Mouse (Mus musculus): ENCODE results near the gene Bglap.
"Not testable (repeated sequence)": the region's sequence is repeated elsewhere in the genome, so short reads cannot be mapped to it uniquely, and the experiment has no call there.

Gene Bglap

GRCm38 (mm10) chr3:88384364-88384763 is at the start of gene Bglap:
Bglap (minus strand) TSS chr3:88384464.
- no peak for DNase-seq (ENCODE audit: low spot score)

- DNase-seq (ENCODE audit: low spot score): not testable (repeated sequence)
These were observed 44.4 kb upstream of the Bglap start for GRCm38 (mm10) chr3:88428639-88429038.

- no peak for DNase-seq (ENCODE audit: low spot score)
These were observed 43.2 kb upstream of the Bglap start for GRCm38 (mm10) chr3:88427342-88427905.

- DNase-seq (ENCODE audit: low spot score): no peak
These were observed 41.6 kb upstream of the Bglap start for GRCm38 (mm10) chr3:88425708-88426420.

GRCm38 (mm10) chr3:88425330-88425689 is 41.0 kb upstream of the Bglap start:
- DNase-seq (ENCODE audit: low spot score): no peak

GRCm38 (mm10) chr3:88424605-88425329 is 40.5 kb upstream of the Bglap start, which contains the start of gene Slc25a44:
Slc25a44 (minus strand) TSS chr3:88425139.
- DNase-seq (ENCODE audit: low spot score): peak; percentile 86

GRCm38 (mm10) chr3:88422020-88422720 is 37.9 kb upstream of the Bglap start:
- no peak for DNase-seq (ENCODE audit: low spot score)

- no peak for DNase-seq (ENCODE audit: low spot score)
These were observed 36.5 kb upstream of the Bglap start for GRCm38 (mm10) chr3:88420771-88421170.

GRCm38 (mm10) chr3:88418016-88418415 is 33.8 kb upstream of the Bglap start:
- no peak for DNase-seq (ENCODE audit: low spot score)

- DNase-seq (ENCODE audit: low spot score): no peak
These were observed 31.4 kb upstream of the Bglap start for GRCm38 (mm10) chr3:88415668-88416067.

GRCm38 (mm10) chr3:88412636-88413035 is 28.4 kb upstream of the Bglap start:
- no peak for DNase-seq (ENCODE audit: low spot score)

- no peak for DNase-seq (ENCODE audit: low spot score)
These were observed 27.4 kb upstream of the Bglap start for GRCm38 (mm10) chr3:88411681-88412080.

GRCm38 (mm10) chr3:88410645-88411031 is 26.4 kb upstream of the Bglap start:
- DNase-seq (ENCODE audit: low spot score): peak; percentile 25

- peak; percentile 83 for DNase-seq (ENCODE audit: low spot score)
These were observed 25.7 kb upstream of the Bglap start, which contains the start of gene Pmf1 for GRCm38 (mm10) chr3:88409741-88410644. Pmf1 (minus strand) TSS chr3:88410331.

GRCm38 (mm10) chr3:88408953-88409352 is 24.7 kb upstream of the Bglap start:
- DNase-seq (ENCODE audit: low spot score): peak; percentile 23

- no peak for DNase-seq (ENCODE audit: low spot score)
These were observed 23.3 kb upstream of the Bglap start for GRCm38 (mm10) chr3:88407529-88407928.

- peak; percentile 58 for DNase-seq (ENCODE audit: low spot score)
These were observed 22.8 kb upstream of the Bglap start for GRCm38 (mm10) chr3:88407090-88407489.

GRCm38 (mm10) chr3:88403522-88404230 is 19.4 kb upstream of the Bglap start:
- DNase-seq (ENCODE audit: low spot score): no peak

GRCm38 (mm10) chr3:88398666-88399065 is 14.4 kb upstream of the Bglap start:
- no peak for DNase-seq (ENCODE audit: low spot score)

- DNase-seq (ENCODE audit: low spot score): no peak
These were observed 11.5 kb upstream of the Bglap start for GRCm38 (mm10) chr3:88395742-88396141.

- no peak for DNase-seq (ENCODE audit: low spot score)
These were observed 11.0 kb upstream of the Bglap start for GRCm38 (mm10) chr3:88395288-88395687.

All from ovary, postnatal 14 days (tissue).